Mouse (Mus musculus): ENCODE data around the gene Papolg. TPM values are rescaled to one million over a fixed set of nuclear protein-coding genes. Genes with fewer than 3 reads are reported as not detected.

Papolg gene
- polyA plus RNA-seq, 1 experiment from 2014 or later = 9.5 TPM

- H3K4me3 ChIP-seq (ENCODE audit: low read length) = no peak overlapping the region
- peaks cover 27% of the 10 kb centered on the region for H3K36me3 ChIP-seq (ENCODE audit: control insufficient read depth, insufficient read depth)
- H3K27me3 ChIP-seq (ENCODE audit: control insufficient read depth, insufficient read depth, low read length) = no peaks in the 10 kb centered on the region
- peak; percentile 61; the same call in 1 of the 2 replicates for ATAC-seq (replicated peaks; ENCODE audit: extremely low read depth, insufficient read depth, low FRiP score)
- no peaks in the 10 kb centered on the region for H3K9me3 ChIP-seq (replicated peaks; ENCODE audit: control insufficient read depth, low read length)
- no peak overlapping the region for H3K27ac ChIP-seq (ENCODE audit: low read length)
- 73% methylated on average over 7 of the region's 7 CpGs for WGBS
- no peak overlapping the region for H3K9ac ChIP-seq (ENCODE audit: low read length)
- H3K4me1 ChIP-seq (ENCODE audit: control insufficient read depth, insufficient read depth, low read length) = no peaks in the 10 kb centered on the region
- no peak overlapping the region for H3K4me2 ChIP-seq (ENCODE audit: low read depth, low read length)
Observed at GRCm38 (mm10) chr11:23856054-23856722, 38.9 kb downstream of the Papolg start.

- 29% methylated on average over 3 of the region's 3 CpGs for WGBS
- ATAC-seq (replicated peaks; ENCODE audit: extremely low read depth, insufficient read depth, low FRiP score) = peak; percentile 67
- no peaks in the 10 kb centered on the region for H3K9me3 ChIP-seq (replicated peaks; ENCODE audit: control insufficient read depth, low read length)
- peaks cover 22% of the 10 kb centered on the region for H3K36me3 ChIP-seq (ENCODE audit: control insufficient read depth, insufficient read depth)
- no peaks in the 10 kb centered on the region for H3K27me3 ChIP-seq (ENCODE audit: control insufficient read depth, insufficient read depth, low read length)
- H3K27ac ChIP-seq (ENCODE audit: low read length) = no peak overlapping the region
- no peaks in the 10 kb centered on the region for H3K4me1 ChIP-seq (ENCODE audit: control insufficient read depth, insufficient read depth, low read length)
- no peak overlapping the region for H3K4me3 ChIP-seq (ENCODE audit: low read length)
- no peak overlapping the region for H3K4me2 ChIP-seq (ENCODE audit: low read depth, low read length)
- H3K9ac ChIP-seq (ENCODE audit: low read length) = no peak overlapping the region
Observed at GRCm38 (mm10) chr11:23855182-23855802, 39.8 kb downstream of the Papolg start.

GRCm38 (mm10) chr11:23853306-23853705 is 41.7 kb downstream of the Papolg start:
- no peaks in the 10 kb centered on the region for H3K27me3 ChIP-seq (ENCODE audit: control insufficient read depth, insufficient read depth, low read length)
- WGBS = 69% methylated on average over 5 of the region's 5 CpGs
- no peak overlapping the region for H3K27ac ChIP-seq (ENCODE audit: low read length)
- H3K4me3 ChIP-seq (ENCODE audit: low read length) = no peak overlapping the region
- H3K36me3 ChIP-seq (ENCODE audit: control insufficient read depth, insufficient read depth) = peaks cover 7% of the 10 kb centered on the region
- no peak overlapping the region for H3K4me2 ChIP-seq (ENCODE audit: low read depth, low read length)
- H3K9ac ChIP-seq (ENCODE audit: low read length) = no peak overlapping the region
- no peak for ATAC-seq (replicated peaks; ENCODE audit: extremely low read depth, insufficient read depth, low FRiP score)
- H3K4me1 ChIP-seq (ENCODE audit: control insufficient read depth, insufficient read depth, low read length) = no peaks in the 10 kb centered on the region
- no peaks in the 10 kb centered on the region for H3K9me3 ChIP-seq (replicated peaks; ENCODE audit: control insufficient read depth, low read length)

GRCm38 (mm10) chr11:23846016-23846815 is 48.8 kb downstream of the Papolg start:
- no peaks in the 10 kb centered on the region for H3K36me3 ChIP-seq (ENCODE audit: control insufficient read depth, insufficient read depth)
- H3K4me1 ChIP-seq (ENCODE audit: control insufficient read depth, insufficient read depth, low read length) = no peaks in the 10 kb centered on the region
- H3K9me3 ChIP-seq (replicated peaks; ENCODE audit: control insufficient read depth, low read length) = no peaks in the 10 kb centered on the region
- no peak overlapping the region for H3K9ac ChIP-seq (ENCODE audit: low read length)
- peak; percentile 52 for ATAC-seq (replicated peaks; ENCODE audit: extremely low read depth, insufficient read depth, low FRiP score)
- no peaks in the 10 kb centered on the region for H3K27me3 ChIP-seq (ENCODE audit: control insufficient read depth, insufficient read depth, low read length)
- H3K4me2 ChIP-seq (ENCODE audit: low read depth, low read length) = peak overlapping the region; percentile 46
- H3K4me3 ChIP-seq (ENCODE audit: low read length) = peak overlapping the region; percentile 18; the same call in 1 of the 2 replicates
- 45% methylated on average over 22 of the region's 22 CpGs for WGBS
- no peak overlapping the region for H3K27ac ChIP-seq (ENCODE audit: low read length)

GRCm38 (mm10) chr11:23823244-23823643 is 71.8 kb downstream of the Papolg start:
- H3K9ac ChIP-seq (ENCODE audit: low read length) = no peak overlapping the region
- H3K4me2 ChIP-seq (ENCODE audit: low read depth, low read length) = no peak overlapping the region
- H3K4me3 ChIP-seq (ENCODE audit: low read length) = no peak overlapping the region
- WGBS = 51% methylated on average over 3 of the region's 3 CpGs
- H3K27ac ChIP-seq (ENCODE audit: low read length) = no peak overlapping the region
- H3K36me3 ChIP-seq (ENCODE audit: control insufficient read depth, insufficient read depth) = no peaks in the 10 kb centered on the region
- no peaks in the 10 kb centered on the region for H3K9me3 ChIP-seq (replicated peaks; ENCODE audit: control insufficient read depth, low read length)
- no peaks in the 10 kb centered on the region for H3K27me3 ChIP-seq (ENCODE audit: control insufficient read depth, insufficient read depth, low read length)
- no peak for ATAC-seq (replicated peaks; ENCODE audit: extremely low read depth, insufficient read depth, low FRiP score)
- H3K4me1 ChIP-seq (ENCODE audit: control insufficient read depth, insufficient read depth, low read length) = no peaks in the 10 kb centered on the region

- 81% methylated on average over 2 of the region's 2 CpGs for whole genome bisulfite sequencing
- Histone ChIP-seq H3K9me3 (replicated peaks; ENCODE audit: control insufficient read depth, low read length) (no peaks in the 10 kb centered on the region), H3K4me3 (ENCODE audit: low read length) (no peak overlapping the region), H3K4me1 (ENCODE audit: control insufficient read depth, insufficient read depth, low read length) (no peaks in the 10 kb centered on the region), H3K9ac (ENCODE audit: low read length) (no peak overlapping the region), H3K27ac (ENCODE audit: low read length) (no peak overlapping the region), H3K36me3 (ENCODE audit: control insufficient read depth, insufficient read depth) (no peaks in the 10 kb centered on the region), H3K4me2 (ENCODE audit: low read depth, low read length) (no peak overlapping the region), H3K27me3 (ENCODE audit: control insufficient read depth, insufficient read depth, low read length) (no peaks in the 10 kb centered on the region)
- ATAC-seq (replicated peaks; ENCODE audit: extremely low read depth, insufficient read depth, low FRiP score) = no peak
Observed at GRCm38 (mm10) chr11:23821652-23822051, 73.4 kb downstream of the Papolg start.

- WGBS = 54% methylated on average over 2 of the region's 2 CpGs
- ATAC-seq (replicated peaks; ENCODE audit: extremely low read depth, insufficient read depth, low FRiP score) = no peak
Observed at GRCm38 (mm10) chr11:23820977-23821376, 74.1 kb downstream of the Papolg start.

GRCm38 (mm10) chr11:23818745-23819144 is 76.3 kb downstream of the Papolg start:
- Histone ChIP-seq H3K4me1 (ENCODE audit: control insufficient read depth, insufficient read depth, low read length) (no peaks in the 10 kb centered on the region), H3K27ac (ENCODE audit: low read length) (no peak overlapping the region), H3K4me2 (ENCODE audit: low read depth, low read length) (no peak overlapping the region), H3K9me3 (replicated peaks; ENCODE audit: control insufficient read depth, low read length) (no peaks in the 10 kb centered on the region), H3K36me3 (ENCODE audit: control insufficient read depth, insufficient read depth) (no peaks in the 10 kb centered on the region), H3K4me3 (ENCODE audit: low read length) (no peak overlapping the region), H3K27me3 (ENCODE audit: control insufficient read depth, insufficient read depth, low read length) (no peaks in the 10 kb centered on the region), H3K9ac (ENCODE audit: low read length) (no peak overlapping the region)
- 48% methylated on average over 1 of the region's 1 CpGs for WGBS
- no peak for ATAC-seq (replicated peaks; ENCODE audit: extremely low read depth, insufficient read depth, low FRiP score)

More at GRCm38 (mm10) chr11:23820977-23821376, 74.1 kb downstream of the Papolg start:
- Histone ChIP-seq H3K9me3 (replicated peaks; ENCODE audit: control insufficient read depth, low read length) (no peaks in the 10 kb centered on the region), H3K4me3 (ENCODE audit: low read length) (no peak overlapping the region), H3K27me3 (ENCODE audit: control insufficient read depth, insufficient read depth, low read length) (no peaks in the 10 kb centered on the region), H3K4me2 (ENCODE audit: low read depth, low read length) (no peak overlapping the region), H3K36me3 (ENCODE audit: control insufficient read depth, insufficient read depth) (no peaks in the 10 kb centered on the region), H3K27ac (ENCODE audit: low read length) (no peak overlapping the region), H3K9ac (ENCODE audit: low read length) (no peak overlapping the region), H3K4me1 (ENCODE audit: control insufficient read depth, insufficient read depth, low read length) (no peaks in the 10 kb centered on the region)
